Mouse (Mus musculus) midbrain, embryonic 11.5 days (tissue): Measurements from ENCODE around the gene Gars. TPM values are rescaled to one million over a fixed set of nuclear protein-coding genes. Genes with fewer than 3 reads are reported as not detected.

Experiments
- ATAC-seq: fragments of 200-750 bp; cut with Nextera tagmentation; 2 replicates; pipeline ENCODE4 v1.8.0; 2017; ENCODE audit warnings: moderate TSS enrichment, moderate library complexity; ENCODE audit not compliant: low FRiP score
- DNase-seq: peaks from one replicate; pipeline ENCODE4 v3.0.0; 2015; ENCODE audit warnings: low spot score; ENCODE audit errors: missing footprints
- H3K27ac ChIP-seq: fragments of 300-500 bp; sonication (generic); 2 replicates; pipeline ENCODE4 v1.5.1; 2014; ENCODE audit warnings: low read depth, low read length
- H3K27me3 ChIP-seq: fragments of 300-500 bp; sonication (generic); 2 replicates; pipeline ENCODE4 v1.6.1; 2014; ENCODE audit warnings: mild to moderate bottlenecking, low read length, moderate library complexity, mixed read lengths; ENCODE audit not compliant: control insufficient read depth, insufficient read depth
- H3K36me3 ChIP-seq: fragments of 300-500 bp; sonication (generic); 2 replicates; pipeline ENCODE4 v1.6.1; 2014; ENCODE audit warnings: mild to moderate bottlenecking, low read length, moderate library complexity, mixed read lengths; ENCODE audit not compliant: control insufficient read depth, insufficient read depth
- H3K4me1 ChIP-seq: fragments of 300-500 bp; sonication (generic); 2 replicates; pipeline ENCODE4 v1.6.1; 2014; ENCODE audit warnings: low read length; ENCODE audit not compliant: control insufficient read depth, insufficient read depth
- H3K4me2 ChIP-seq: fragments of 300-500 bp; sonication (generic); 2 replicates; pipeline ENCODE4 v1.6.1; 2014; ENCODE audit warnings: mild to moderate bottlenecking, moderate library complexity
- H3K4me3 ChIP-seq: fragments of 300-500 bp; sonication (generic); 2 replicates; pipeline ENCODE4 v1.5.1; 2014; ENCODE audit warnings: low read depth, low read length
- H3K9ac ChIP-seq: fragments of 300-500 bp; sonication (generic); 2 replicates; pipeline ENCODE4 v1.6.1; 2014; ENCODE audit warnings: low read length
- H3K9me3 ChIP-seq: fragments of 300-500 bp; sonication (generic); 2 replicates; pipeline ENCODE4 v1.6.1; 2016; ENCODE audit warnings: low read length; ENCODE audit not compliant: control insufficient read depth
- WGBS: fragments of 180-500 bp; shearing (Covaris S2); extraction: QIAGEN DNeasy Blood & Tissue Kit; methylation state at CpG from one replicate; pipeline ENCODE4 v1.1.7; 2014; 5-methylcytosine and 5-hydroxymethylcytosine counted together
- polyA plus RNA-seq: library from polyadenylated mRNA; unstranded; fragments of >200 nt; fragmentation: Nextera tagmentation; extraction: Ambion mirVana; gene quantifications from 2 replicates; pipeline ENCODE4 v1.2.1, GENCODE M21; 2014

Gene Gars
- polyA plus RNA-seq, 1 experiment from 2014 or later, result 225 TPM

GRCm38 (mm10) chr6:55098603-55099002, 60.8 kb downstream of the Gars start:
- H3K27me3 ChIP-seq, result no peaks in the 10 kb centered on the region
- no peaks in the 10 kb centered on the region for H3K4me1 ChIP-seq
- no peak overlapping the region for H3K27ac ChIP-seq
- ATAC-seq (no peak), DNase-seq (no peak)
- no peaks in the 10 kb centered on the region for H3K9me3 ChIP-seq
- WGBS, result 84% methylated on average over 5 of the region's 5 CpGs
- no peak overlapping the region for H3K9ac ChIP-seq
- H3K4me3 ChIP-seq, result no peak overlapping the region
- no peaks in the 10 kb centered on the region for H3K36me3 ChIP-seq
- H3K4me2 ChIP-seq, result no peak overlapping the region

- Histone ChIP-seq H3K27me3 (no peaks in the 10 kb centered on the region), H3K9me3 (no peaks in the 10 kb centered on the region), H3K27ac (no peak overlapping the region), H3K9ac (no peak overlapping the region), H3K4me1 (no peaks in the 10 kb centered on the region), H3K4me2 (no peak overlapping the region), H3K4me3 (no peak overlapping the region), H3K36me3 (no peaks in the 10 kb centered on the region)
- 24% methylated on average over 7 of the region's 7 CpGs for WGBS
- no peak for ATAC-seq
- no peak for DNase-seq
These were observed 70.6 kb downstream of the Gars start for GRCm38 (mm10) chr6:55108358-55108757.

GRCm38 (mm10) chr6:55117325-55118109, 79.7 kb downstream of the Gars start:
- DNase-seq (peak; percentile 95), ATAC-seq (peak; percentile 81)
- Histone ChIP-seq H3K4me1 (peaks cover 3% of the 10 kb centered on the region; the same call in 1 of the 2 replicates), H3K9me3 (no peaks in the 10 kb centered on the region), H3K4me2 (peak overlapping the region; percentile 74), H3K4me3 (peak overlapping the region; percentile 52), H3K36me3 (no peaks in the 10 kb centered on the region), H3K27me3 (peaks cover 40% of the 10 kb centered on the region), H3K27ac (no peak overlapping the region), H3K9ac (peak overlapping the region; percentile 43)
- under 1% methylated on average over 66 of the region's 68 CpGs for WGBS

GRCm38 (mm10) chr6:55123056-55123455, 85.2 kb downstream of the Gars start:
- Histone ChIP-seq H3K27ac (no peak overlapping the region), H3K36me3 (no peaks in the 10 kb centered on the region), H3K27me3 (peaks cover 11% of the 10 kb centered on the region), H3K9ac (no peak overlapping the region), H3K4me2 (no peak overlapping the region), H3K9me3 (no peaks in the 10 kb centered on the region), H3K4me3 (no peak overlapping the region), H3K4me1 (no peaks in the 10 kb centered on the region)
- ATAC-seq (no peak), DNase-seq (no peak)
- whole genome bisulfite sequencing, result 56% methylated on average over 4 of the region's 4 CpGs

- no peaks in the 10 kb centered on the region for H3K27me3 ChIP-seq
- no peak overlapping the region for H3K4me2 ChIP-seq
- H3K27ac ChIP-seq, result no peak overlapping the region
- H3K9me3 ChIP-seq, result no peaks in the 10 kb centered on the region
- H3K4me3 ChIP-seq, result no peak overlapping the region
- DNase-seq (no peak), ATAC-seq (no peak)
- WGBS, result 77% methylated on average over 5 of the region's 5 CpGs
- no peaks in the 10 kb centered on the region for H3K4me1 ChIP-seq
- H3K36me3 ChIP-seq, result no peaks in the 10 kb centered on the region
- no peak overlapping the region for H3K9ac ChIP-seq
These were observed 88.8 kb downstream of the Gars start for GRCm38 (mm10) chr6:55126576-55126975.

GRCm38 (mm10) chr6:55128391-55128790, 90.6 kb downstream of the Gars start:
- Histone ChIP-seq H3K27me3 (no peaks in the 10 kb centered on the region), H3K4me3 (no peak overlapping the region), H3K4me2 (no peak overlapping the region), H3K9me3 (no peaks in the 10 kb centered on the region), H3K4me1 (no peaks in the 10 kb centered on the region), H3K9ac (no peak overlapping the region), H3K36me3 (no peaks in the 10 kb centered on the region), H3K27ac (no peak overlapping the region)
- DNase-seq (no peak), ATAC-seq (no peak)

Other genes starting within 250 kb of the Gars start
- 2.9 and 3.5 TPM in 2 replicates for gene Znrf2, start 221.1 kb upstream of the Gars start, polyA plus RNA-seq
- 1.9 and 2.1 TPM in 2 replicates for gene Nod1, start 65.4 kb upstream of the Gars start, polyA plus RNA-seq
- 12.9 and 14.4 TPM in 2 replicates for gene Ggct, start 45.1 kb upstream of the Gars start, polyA plus RNA-seq
- gene Crhr2, start 95.0 kb downstream of the Gars start, polyA plus RNA-seq, result 0.22 and 0.50 TPM in 2 replicates
- 0.16 and 0.40 TPM in 2 replicates for gene Inmt, start 137.0 kb downstream of the Gars start, polyA plus RNA-seq
- gene Mindy4, start 165.4 kb downstream of the Gars start, polyA plus RNA-seq, result 20.0 and 24.2 TPM in 2 replicates